Mouse (Mus musculus): Measurements from ENCODE around the gene Tmem201.

DNA sequence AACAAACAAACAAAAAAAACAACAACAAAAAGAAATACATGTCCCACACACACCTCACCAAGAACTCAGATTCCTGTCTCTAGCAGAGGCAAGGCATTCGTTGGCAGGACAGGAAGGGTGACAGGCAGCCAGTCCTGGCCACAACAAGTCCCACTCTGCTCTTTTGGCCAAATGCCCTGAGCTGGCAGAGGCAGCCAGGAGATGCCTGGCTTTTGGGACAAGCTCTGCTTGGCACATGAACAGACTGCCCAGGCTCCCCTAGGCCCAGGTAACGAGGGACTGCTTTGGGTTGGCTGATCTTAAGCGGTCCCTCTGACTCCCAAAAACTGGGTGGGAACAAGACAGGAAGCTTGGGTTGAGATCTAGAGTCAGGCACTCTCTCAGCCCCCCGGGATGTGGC, 1.3 kb downstream of the Tmem201 start:
- TF ChIP-seq CTCF (IDR thresholded peaks at IDR 0.05; ENCODE audit: insufficient read depth, low read length) = no peak
- TF ChIP-seq POLR2A (IDR thresholded peaks at IDR 0.05; ENCODE audit: borderline replicate concordance, extremely low read depth, low read depth, low read length) = no peak

Data from lung, adult 2 months (tissue).